Mouse (Mus musculus) urinary bladder, postnatal 0 days (tissue): Measurements from ENCODE around the gene Serpina6. TPM values are rescaled to one million over a fixed set of nuclear protein-coding genes. Genes with fewer than 3 reads are reported as not detected.

Source experiments
- polyA plus RNA-seq: library from polyadenylated mRNA; unstranded; fragments of >200 nt; fragmentation: Nextera tagmentation; extraction: Ambion mirVana; gene quantifications from 2 replicates; pipeline ENCODE4 v1.2.1, GENCODE M21; 2015

The Serpina6 gene
- polyA plus RNA-seq = not detected in 2 replicates

DNA sequence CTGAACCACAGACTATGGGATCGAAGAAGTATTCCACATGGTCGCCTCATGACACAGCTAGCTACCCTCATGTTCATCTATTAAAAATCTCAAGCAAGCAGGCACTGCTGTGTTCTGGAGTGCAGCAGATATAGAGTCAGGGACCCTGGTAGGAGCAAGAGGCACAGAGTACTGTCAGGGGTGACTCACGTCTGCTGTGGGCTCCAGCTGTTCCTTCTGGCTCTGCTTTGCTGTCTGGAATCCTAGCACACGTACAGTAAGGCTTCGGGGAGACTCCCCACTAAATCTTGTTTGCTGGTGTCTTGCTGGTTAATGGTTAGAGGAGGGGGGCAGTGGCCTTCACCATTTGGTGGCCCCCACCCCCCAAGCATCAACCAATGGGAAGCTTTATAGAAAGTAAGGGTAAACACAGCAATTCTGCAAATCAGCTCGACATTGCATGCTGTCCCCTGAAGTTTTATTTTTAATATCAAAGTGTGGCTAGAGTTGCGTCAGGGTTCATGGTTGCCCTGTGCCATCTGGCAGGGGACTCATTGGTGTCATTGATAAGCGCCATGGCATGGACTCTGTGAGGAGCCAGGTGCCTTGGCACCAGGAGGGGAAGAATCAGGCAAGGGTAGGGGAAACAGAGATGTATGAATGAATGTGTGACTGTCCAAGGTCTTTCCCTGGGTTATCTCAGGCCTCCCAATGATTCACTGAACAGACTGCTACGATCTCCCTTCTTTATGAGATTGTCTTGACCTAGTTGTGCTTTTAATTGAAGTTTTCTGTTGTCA, at the start of gene Serpina6:
Gene Serpina6 (minus strand): TSS at position 365 of the 779 bp plus-strand sequence.

DNA sequence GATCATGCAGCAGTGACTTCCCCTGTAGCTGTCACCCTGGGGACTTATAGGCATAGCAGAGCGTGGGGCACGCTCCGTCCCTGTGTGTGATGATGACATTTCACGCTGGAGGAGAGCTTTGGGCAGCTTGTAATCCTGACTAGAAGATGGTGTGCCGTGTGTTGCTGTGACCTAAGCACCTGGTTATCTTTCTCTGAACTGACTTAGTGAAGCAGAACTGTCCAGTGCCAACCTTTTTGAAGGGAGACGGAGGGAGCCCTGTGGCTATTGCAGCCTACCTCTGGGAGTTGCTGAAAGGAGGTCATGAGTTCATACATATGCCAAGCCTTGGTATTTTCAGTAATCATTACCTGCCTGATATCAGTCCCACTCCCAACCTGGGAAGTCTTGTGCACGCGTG, 38.4 kb upstream of the Serpina6 start, which contains the start of gene Serpina1f:
Gene Serpina1f (minus strand): TSS at position 101 of the 400 bp plus-strand sequence.

DNA sequence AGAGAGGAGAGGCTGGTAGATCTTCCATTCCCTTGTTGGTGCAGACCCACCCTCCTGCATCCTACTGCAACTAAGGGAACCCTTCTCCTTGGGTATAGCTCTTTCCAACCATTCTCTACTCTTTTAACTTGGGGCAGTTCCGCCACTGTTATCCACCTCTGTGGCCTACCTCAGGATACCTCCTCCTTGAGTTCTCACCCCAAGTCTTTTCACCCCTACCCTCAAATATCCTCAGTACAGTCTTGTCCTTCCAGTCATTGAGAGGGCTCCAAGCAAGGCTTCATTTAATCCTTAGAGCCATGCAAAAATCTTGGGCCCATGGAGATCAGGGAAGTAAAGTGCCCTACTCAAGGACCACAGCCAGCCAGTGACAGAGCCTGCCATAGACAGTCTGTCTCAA, 19.0 kb upstream of the Serpina6 start, which contains the start of gene Serpina16:
Gene Serpina16 (minus strand): TSS at position 101 of the 400 bp plus-strand sequence.

DNA sequence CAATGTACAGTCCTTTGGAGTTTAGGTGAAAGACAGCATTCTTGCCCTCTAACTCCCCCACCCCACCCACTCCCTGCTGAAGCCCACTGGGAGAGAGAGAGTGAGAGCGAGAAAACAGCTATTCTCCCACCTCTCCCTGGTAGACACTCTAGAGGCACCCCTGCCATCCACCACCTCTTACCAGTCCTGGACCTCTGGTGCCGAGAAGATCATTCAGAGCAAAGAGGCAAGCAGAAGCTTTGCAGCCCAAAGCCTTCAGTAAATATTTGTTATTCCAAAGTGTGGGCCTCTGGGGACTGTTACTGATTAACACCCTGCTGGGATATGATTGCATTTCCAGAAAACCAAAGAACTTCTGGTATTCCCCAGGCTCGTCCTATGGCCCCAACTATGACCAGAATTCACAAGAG, 25.8 kb downstream of the Serpina6 start, which contains the start of gene Serpina10:
Gene Serpina10 (minus strand): TSS at position 242 of the 410 bp plus-strand sequence.

Other genes with a start within 250 kb of the Serpina6 start
- 0.16 and 0.22 TPM in 2 replicates for gene 9330161L09Rik, start 249.4 kb downstream of the Serpina6 start, polyA plus RNA-seq
- gene Ddx24, start 231.4 kb downstream of the Serpina6 start, polyA plus RNA-seq = 65.1 and 74.4 TPM in 2 replicates
- gene Ifi27, start 223.0 kb downstream of the Serpina6 start, polyA plus RNA-seq = 98.4 and 105 TPM in 2 replicates
- 245 and 297 TPM in 2 replicates for gene Ifi27l2a, start 213.5 kb downstream of the Serpina6 start, polyA plus RNA-seq
- gene Ifi27l2b, start 200.0 kb downstream of the Serpina6 start, polyA plus RNA-seq = 0.35 and 0.53 TPM in 2 replicates
- gene Ppp4r4, start 124.9 kb downstream of the Serpina6 start, polyA plus RNA-seq = 0.75 and 0.95 TPM in 2 replicates
- 0.12 TPM in 1 of 2 replicates, not detected in the other for gene Serpina10, start 25.8 kb downstream of the Serpina6 start, polyA plus RNA-seq
- not detected in 2 replicates for gene Serpina16, start 18.9 kb upstream of the Serpina6 start, polyA plus RNA-seq
- gene Serpina1f, start 38.3 kb upstream of the Serpina6 start, polyA plus RNA-seq = not detected in 2 replicates
- 0.33 and 2.3 TPM in 2 replicates for gene Serpina1d, start 116.4 kb upstream of the Serpina6 start, polyA plus RNA-seq
- 0.68 and 3.0 TPM in 2 replicates for gene Serpina1b, start 173.2 kb upstream of the Serpina6 start, polyA plus RNA-seq
- gene Serpina1a, start 206.3 kb upstream of the Serpina6 start, polyA plus RNA-seq = 1.0 and 2.8 TPM in 2 replicates
- gene Serpina1c, start 247.7 kb upstream of the Serpina6 start, polyA plus RNA-seq = 0.42 and 1.4 TPM in 2 replicates